Mouse (Mus musculus) layer of hippocampus, adult 8-10 months (tissue): ENCODE measurements around the gene St3gal3. TPM values are rescaled to one million over a fixed set of nuclear protein-coding genes. Genes with fewer than 3 reads are reported as not detected.

Experiments
- DNase-seq, 2 experiments: peaks; one replicate each; pipeline ENCODE4 v3.0.0; 2022; ENCODE audit warnings: low spot score in 2 of 2
- total RNA-seq, 4 experiments: library from RNA; stranded (reverse); gene quantifications; 2 replicates each; pipeline ENCODE4 v1.2.4; 2022

St3gal3 gene
- total RNA-seq, 4 experiments from 2014 or later: 38.4 to 49.5 (median 44.6) TPM

- no peak for DNase-seq
Measured at GRCm38 (mm10) chr4:118141511-118141910, 6.8 kb upstream of the St3gal3 start.

GRCm38 (mm10) chr4:118138891-118139290, 4.2 kb upstream of the St3gal3 start:
- peak; percentile 74 to 76 for DNase-seq

GRCm38 (mm10) chr4:118137857-118138256, 3.1 kb upstream of the St3gal3 start:
- peak in 1 of 2 experiments; percentile 56 for DNase-seq

GRCm38 (mm10) chr4:118137311-118137710, 2.6 kb upstream of the St3gal3 start:
- no peak for DNase-seq

GRCm38 (mm10) chr4:118135414-118135813, 700 bp upstream of the St3gal3 start:
- no peak for DNase-seq

GRCm38 (mm10) chr4:118131329-118131728, 3.4 kb downstream of the St3gal3 start:
- no peak for DNase-seq

- DNase-seq: no peak
Measured at GRCm38 (mm10) chr4:118123030-118123704, 11.5 kb downstream of the St3gal3 start.

- DNase-seq: no peak
Measured at GRCm38 (mm10) chr4:118122078-118122477, 12.6 kb downstream of the St3gal3 start.

- no peak for DNase-seq
Measured at GRCm38 (mm10) chr4:118117565-118117964, 17.1 kb downstream of the St3gal3 start.

- no peak for DNase-seq
Measured at GRCm38 (mm10) chr4:118116098-118116497, 18.6 kb downstream of the St3gal3 start.

GRCm38 (mm10) chr4:118115132-118115531, 19.6 kb downstream of the St3gal3 start:
- DNase-seq: no peak

GRCm38 (mm10) chr4:118112601-118113000, 22.1 kb downstream of the St3gal3 start:
- no peak for DNase-seq

- DNase-seq: no peak
Measured at GRCm38 (mm10) chr4:118109649-118110048, 25.1 kb downstream of the St3gal3 start.

- DNase-seq: no peak
Measured at GRCm38 (mm10) chr4:118108779-118109178, 25.9 kb downstream of the St3gal3 start.

GRCm38 (mm10) chr4:118105256-118106053, 29.3 kb downstream of the St3gal3 start:
- DNase-seq: no peak

- no peak for DNase-seq
Measured at GRCm38 (mm10) chr4:118103280-118103830, 31.4 kb downstream of the St3gal3 start.

GRCm38 (mm10) chr4:118101497-118101896, 33.2 kb downstream of the St3gal3 start:
- no peak for DNase-seq

- no peak for DNase-seq
Measured at GRCm38 (mm10) chr4:118099637-118100364, 34.9 kb downstream of the St3gal3 start.

- DNase-seq: no peak
Measured at GRCm38 (mm10) chr4:118098571-118098970, 36.1 kb downstream of the St3gal3 start.

GRCm38 (mm10) chr4:118096069-118096468, 38.6 kb downstream of the St3gal3 start:
- DNase-seq: no peak

GRCm38 (mm10) chr4:118092784-118093457, 41.8 kb downstream of the St3gal3 start:
- DNase-seq: no peak
